In genomic region chr14:62497391-62497790, GRCm38 (mm10) we compare ENCODE assay signal across 33 mouse cellular contexts. TPM values are rescaled to one million over a fixed set of nuclear protein-coding genes. Genes with fewer than 3 reads are reported as not detected.
DNase-seq lines count a peak whose midpoint lies in the region; ATAC-seq and TF ChIP-seq lines count a peak whose summit lies in the region.
"Had no signal": no experiment of that assay in that cellular context is flagged by ENCODE, and none has a peak within 500 bp of the region (broad histone marks: within the 10 kb centered on the region; RNA-seq: fewer than 3 reads in every experiment).

No protein-coding gene starts in this region.

- H3K9me3 ChIP-seq in liver, postnatal 0 days (ENCODE audit: low read length) = no peaks in the 10 kb centered on the region
- H3K9me3 ChIP-seq: embryonic facial prominence, embryonic 10.5 days; embryonic facial prominence, embryonic 13.5 days; forebrain, embryonic 10.5 days; forebrain, embryonic 13.5 days; heart, embryonic 13.5 days; hindbrain, embryonic 12.5 days; hindbrain, embryonic 15.5 days had no signal

- no peak for DNase-seq in heart, adult 2 months
- DNase-seq in heart, postnatal 4 days = no peak
- peak; percentile 18 for DNase-seq in liver, adult 2 months (ENCODE audit: extremely low read depth, low read depth, low spot score)
- no peak for DNase-seq in liver, postnatal 0 days
- DNase-seq in fibroblast of lung, adult 2 months (ENCODE audit: low read depth) = peak; percentile 73
- no peak for DNase-seq in embryo, embryonic 9.5 days (ENCODE audit: extremely low spot score)
- DNase-seq: adrenal gland, adult 8-10 months; adrenal gland, postnatal 25 days; cerebellum, adult 11 months; cerebellum, adult 2 months; cerebellum, adult 9-11 months; cerebellum, postnatal 25 days; gastrocnemius, postnatal 10 days; gastrocnemius, postnatal 36 days; kidney, adult 2 months had no signal

- H3K27ac ChIP-seq in heart, adult 2 months = peak overlapping the region; percentile 49
- 0 out of 2 replicates have a peak overlapping the region, but pooled peaks have one; percentile 15 for H3K27ac ChIP-seq in liver, adult 2 months (replicated peaks; ENCODE audit: insufficient read depth, low read depth, low read length)
- H3K27ac ChIP-seq in liver, postnatal 0 days (ENCODE audit: low read depth) = no peak overlapping the region
- H3K27ac ChIP-seq: embryonic facial prominence, embryonic 10.5 days; embryonic facial prominence, embryonic 13.5 days; forebrain, embryonic 10.5 days; forebrain, embryonic 13.5 days; heart, embryonic 13.5 days; hindbrain, embryonic 12.5 days; hindbrain, embryonic 15.5 days had no signal

- no peak for TF ChIP-seq CTCF in heart, adult 2 months (IDR thresholded peaks at IDR 0.05)
- no peak for TF ChIP-seq CTCF in liver, adult 2 months (IDR thresholded peaks at IDR 0.05; ENCODE audit: low read depth, low read length)
- TF ChIP-seq CTCF in liver, postnatal 0 days (IDR thresholded peaks at IDR 0.05; ENCODE audit: low read depth) = no peak

- peak; percentile 17; the same call in 1 of the 2 replicates for TF ChIP-seq POLR2A in heart, adult 2 months (IDR thresholded peaks at IDR 0.05; ENCODE audit: insufficient read depth, low read depth, low read length)
- no peak for TF ChIP-seq POLR2A in liver, adult 2 months (IDR thresholded peaks at IDR 0.05; ENCODE audit: extremely low read depth, insufficient read depth, low read length)

- no peak overlapping the region for H3K4me2 ChIP-seq in liver, postnatal 0 days (ENCODE audit: low read depth, low read length)
- H3K4me2 ChIP-seq: embryonic facial prominence, embryonic 13.5 days; forebrain, embryonic 13.5 days; heart, embryonic 13.5 days; hindbrain, embryonic 12.5 days; hindbrain, embryonic 15.5 days had no signal

- no peaks in the 10 kb centered on the region for H3K27me3 ChIP-seq in heart, adult 2 months (ENCODE audit: control insufficient read depth, insufficient read depth, low read length)
- H3K27me3 ChIP-seq in liver, adult 2 months (ENCODE audit: control insufficient read depth, insufficient read depth, low read length) = no peaks in the 10 kb centered on the region
- no peaks in the 10 kb centered on the region for H3K27me3 ChIP-seq in liver, postnatal 0 days (ENCODE audit: insufficient read depth, low read length)
- H3K27me3 ChIP-seq: embryonic facial prominence, embryonic 13.5 days; forebrain, embryonic 13.5 days; heart, embryonic 13.5 days; hindbrain, embryonic 12.5 days; hindbrain, embryonic 15.5 days had no signal

- peaks cover 1% of the 10 kb centered on the region for H3K4me1 ChIP-seq in heart, adult 2 months (ENCODE audit: control insufficient read depth, insufficient read depth, low read length)
- no peaks in the 10 kb centered on the region for H3K4me1 ChIP-seq in liver, adult 2 months (ENCODE audit: control insufficient read depth, insufficient read depth, low read length)
- H3K4me1 ChIP-seq in liver, postnatal 0 days (ENCODE audit: insufficient read depth) = no peaks in the 10 kb centered on the region
- H3K4me1 ChIP-seq: embryonic facial prominence, embryonic 10.5 days; embryonic facial prominence, embryonic 13.5 days; forebrain, embryonic 10.5 days; forebrain, embryonic 13.5 days; hindbrain, embryonic 12.5 days; hindbrain, embryonic 15.5 days had no signal

- no peaks in the 10 kb centered on the region for H3K79me2 ChIP-seq in heart, adult 2 months (replicated peaks; ENCODE audit: control insufficient read depth, insufficient read depth, low read length)
- H3K79me2 ChIP-seq in liver, adult 2 months (ENCODE audit: control insufficient read depth, insufficient read depth, low read length) = no peaks in the 10 kb centered on the region

- no peak overlapping the region for H3K9ac ChIP-seq in heart, adult 2 months (ENCODE audit: low read depth, low read length)
- no peak overlapping the region for H3K9ac ChIP-seq in liver, adult 2 months (ENCODE audit: low read depth, low read length)
- H3K9ac ChIP-seq in liver, postnatal 0 days (replicated peaks) = no peak overlapping the region
- H3K9ac ChIP-seq: embryonic facial prominence, embryonic 13.5 days; forebrain, embryonic 13.5 days; heart, embryonic 13.5 days; hindbrain, embryonic 12.5 days; hindbrain, embryonic 15.5 days had no signal

- intact Hi-C loops in heart, adult 2 months (cut with DNase I) = no loop called here

- no peak overlapping the region for H3K4me3 ChIP-seq in heart, adult 2 months
- H3K4me3 ChIP-seq in liver, adult 2 months (ENCODE audit: insufficient read depth, low read depth, low read length) = no peak overlapping the region
- no peak overlapping the region for H3K4me3 ChIP-seq in liver, postnatal 0 days (ENCODE audit: low read depth, low read length)
- H3K4me3 ChIP-seq: embryonic facial prominence, embryonic 10.5 days; embryonic facial prominence, embryonic 13.5 days; erythroblast, embryonic 14.5 days; forebrain, embryonic 10.5 days; forebrain, embryonic 13.5 days; heart, embryonic 13.5 days; hindbrain, embryonic 12.5 days; hindbrain, embryonic 15.5 days had no signal

- WGBS in heart, adult 2 months = 46% methylated on average over 7 of the region's 7 CpGs
- 75% methylated on average over 7 of the region's 7 CpGs for WGBS in liver, adult 2 months
- 70% methylated on average over 7 of the region's 7 CpGs for WGBS in liver, postnatal 0 days (ENCODE audit: insufficient replicate concordance)

- no peaks in the 10 kb centered on the region for H3K36me3 ChIP-seq in heart, adult 2 months (ENCODE audit: control insufficient read depth, insufficient read depth, low read length)
- H3K36me3 ChIP-seq in liver, adult 2 months (ENCODE audit: control insufficient read depth, insufficient read depth, low read length) = no peaks in the 10 kb centered on the region
- no peaks in the 10 kb centered on the region for H3K36me3 ChIP-seq in liver, postnatal 0 days (replicated peaks; ENCODE audit: insufficient read depth, low read length)
- H3K36me3 ChIP-seq: embryonic facial prominence, embryonic 10.5 days; embryonic facial prominence, embryonic 13.5 days; forebrain, embryonic 10.5 days; heart, embryonic 13.5 days; hindbrain, embryonic 12.5 days; hindbrain, embryonic 15.5 days had no signal

- no peak for ATAC-seq in liver, postnatal 0 days
- ATAC-seq: activated CD4-positive, CD25-positive, alpha-beta regulatory T cell, adult 4 months; forebrain, embryonic 13.5 days; forebrain, embryonic 16.5 days; intestine, postnatal 0 days had no signal

- no peak for TF ChIP-seq EP300 in heart, adult 2 months (IDR thresholded peaks at IDR 0.05; ENCODE audit: insufficient read depth, low read depth, low read length)
- no peak for TF ChIP-seq EP300 in liver, postnatal 0 days (IDR thresholded peaks at IDR 0.05; ENCODE audit: low read depth)

RNA-seq across cellular contexts. Expression of gene Gucy1b2, which starts 41.3 kb away (rescaled TPM):
- under 1 TPM in 1 of 2 experiments, not detected in 1; 0.13 TPM for total RNA-seq in heart, adult 2 months (2021)
- 0.04 TPM in 1 of 2 replicates, not detected in the other for polyA plus RNA-seq in heart, adult 2 months (2012; rRNA removed)
- under 1 TPM in 1 of 2 experiments, not detected in 1; 0.18 TPM for total RNA-seq in heart, postnatal 4 days (2021)
- not detected in 2 replicates for total RNA-seq in liver, adult 2 months (2014; rRNA removed)
- polyA plus RNA-seq in liver, adult 2 months (2012; rRNA removed) = not detected in 2 replicates
- polyA plus RNA-seq in liver, postnatal 0 days (2015; fragmentation: Nextera tagmentation; extraction: Ambion mirVana) = not detected in 2 replicates
- total RNA-seq: common myeloid progenitor, adult 5-6 weeks; ES-E14; gastrocnemius, adult 18-20 months; gastrocnemius, postnatal 10 days; gastrocnemius, postnatal 36 days; granulocyte monocyte progenitor cell, adult 5-6 weeks; hematopoietic stem cell, adult 5-6 weeks had no signal
- polyA plus RNA-seq: activated CD4-positive, CD25-positive, alpha-beta regulatory T cell, adult 4 months; C2C12; embryonic facial prominence, embryonic 10.5 days; erythroblast, embryonic 14.5 days; intestine, embryonic 14.5 days had no signal

RNA-seq across cellular contexts. Expression of gene Fam124a, which starts 58.1 kb away (rescaled TPM):
- total RNA-seq in heart, adult 2 months (2021) = 1 to 10 TPM; 3.4 TPM
- polyA plus RNA-seq in heart, adult 2 months (2012; rRNA removed) = 5.6 and 7.9 TPM in 2 replicates
- total RNA-seq in heart, postnatal 4 days (2021) = 1 to 10 TPM; 3.2 to 3.8 TPM
- 3.6 and 4.2 TPM in 2 replicates for total RNA-seq in liver, adult 2 months (2014; rRNA removed)
- polyA plus RNA-seq in liver, adult 2 months (2012; rRNA removed) = 4.7 and 9.8 TPM in 2 replicates
- polyA plus RNA-seq in liver, postnatal 0 days (2015; fragmentation: Nextera tagmentation; extraction: Ambion mirVana) = 3.0 and 3.2 TPM in 2 replicates
- total RNA-seq: common myeloid progenitor, adult 5-6 weeks; granulocyte monocyte progenitor cell, adult 5-6 weeks; hematopoietic stem cell, adult 5-6 weeks had no signal
- polyA plus RNA-seq: activated CD4-positive, CD25-positive, alpha-beta regulatory T cell, adult 4 months; erythroblast, embryonic 14.5 days had no signal

Comparison
In these comparisons a context has a peak if more than half of its experiments do, and no peak if none do; other contexts are left out.
1. DNase-seq: peak in liver, adult 2 months (single experiment) and fibroblast of lung, adult 2 months (single experiment); none in heart, adult 2 months (0 of 2), heart, postnatal 4 days (single experiment), liver, postnatal 0 days (single experiment) and embryo, embryonic 9.5 days (single experiment).